Mouse (Mus musculus): ENCODE measurements at regions not wholly inside any gene's neighbourhood (a gene's known extent, or its start where the extent isn't known, plus 50 kb on each side); places are given as distances from the start of the nearest gene placed in this dataset.

GRCm38 (mm10) chr5:85485733-85486322 lies 579.6 kb downstream of the Cenpc1 start:
- intact Hi-C loops (cut with DNase I) = no loop called here
- DNase-seq = peak; percentile 73

- DNase-seq = no peak
- intact Hi-C loops (cut with DNase I) = no loop called here
These were observed 580.2 kb downstream of the Cenpc1 start for GRCm38 (mm10) chr5:85485157-85485556.

GRCm38 (mm10) chr5:85467811-85468210 lies 597.6 kb downstream of the Cenpc1 start:
- no peak for DNase-seq

GRCm38 (mm10) chr5:85467151-85467550 lies 598.2 kb downstream of the Cenpc1 start:
- intact Hi-C loops (cut with DNase I) = no loop called here
- DNase-seq = no peak

More at GRCm38 (mm10) chr5:85467811-85468210, 597.6 kb downstream of the Cenpc1 start:
- intact Hi-C loops (cut with DNase I) = no loop called here

Data from left cerebral cortex, postnatal 4 days (tissue).